Mouse (Mus musculus) MEL (cell line): ENCODE measurements around the gene Taar1. TPM values are rescaled to one million over a fixed set of nuclear protein-coding genes. Genes with fewer than 3 reads are reported as not detected.

Source experiments
- DNase-seq: peaks from one replicate; pipeline ENCODE4 v3.0.0; 2011; ENCODE audit warnings: low read depth, low spot score
- H3K27ac ChIP-seq: 2 replicates; pipeline ENCODE4 v1.5.1; 2012; ENCODE audit warnings: low read depth, mild to moderate bottlenecking, control low read depth, low read length, moderate library complexity; ENCODE audit not compliant: control insufficient read depth
- H3K27me3 ChIP-seq, 2 experiments: fragments of 150-350 bp in 1 of 2; sonication (generic) in 1 of 2; 2 replicates each; pipeline ENCODE4 v1.6.1; 2012; ENCODE audit warnings: low read length in 2 of 2, mild to moderate bottlenecking in 2 of 2, improper control_type of control experiment in 1 of 2, moderate library complexity in 1 of 2; ENCODE audit not compliant: insufficient read depth in 2 of 2, control insufficient read depth in 1 of 2
- H3K36me3 ChIP-seq, 2 experiments: 2 replicates each; pipeline ENCODE4 v1.6.1; 2012 to 2014; ENCODE audit warnings: low read length in 2 of 2, improper control_type of control experiment in 1 of 2, inconsistent platforms in 1 of 2, mild to moderate bottlenecking in 1 of 2; ENCODE audit not compliant: insufficient read depth in 2 of 2, control insufficient read depth in 1 of 2
- H3K4me1 ChIP-seq, 2 experiments: fragments of 150-350 bp in 1 of 2; sonication (generic) in 1 of 2; 2 replicates each; pipeline ENCODE4 v1.6.1; 2012; ENCODE audit warnings: low read length in 2 of 2, improper control_type of control experiment in 1 of 2, mild to moderate bottlenecking in 1 of 2; ENCODE audit not compliant: insufficient read depth in 2 of 2, control insufficient read depth in 1 of 2
- H3K4me3 ChIP-seq, 2 experiments: fragments of 150-350 bp in 1 of 2; sonication (generic) in 1 of 2; 2 replicates each; pipeline ENCODE4 v1.5.1; 2012; ENCODE audit warnings: low read depth in 2 of 2, low read length in 2 of 2, mild to moderate bottlenecking in 2 of 2, moderate library complexity in 2 of 2, control low read depth in 1 of 2, improper control_type of control experiment in 1 of 2; ENCODE audit not compliant: control insufficient read depth in 1 of 2, insufficient read depth in 1 of 2
- H3K79me2 ChIP-seq: 2 replicates; pipeline ENCODE4 v1.6.1; 2012; ENCODE audit warnings: mild to moderate bottlenecking, low read length, moderate library complexity; ENCODE audit not compliant: control insufficient read depth, poor library complexity, insufficient read depth
- H3K9ac ChIP-seq: 2 replicates; pipeline ENCODE4 v1.6.1; 2012; ENCODE audit warnings: low read depth, mild to moderate bottlenecking, control low read depth, low read length, moderate library complexity; ENCODE audit not compliant: control insufficient read depth, poor library complexity, severe bottlenecking
- H3K9me3 ChIP-seq: fragments of 150-350 bp; sonication (generic); replicated peaks from 2 replicates; pipeline ENCODE4 v1.6.1; 2012; ENCODE audit warnings: mild to moderate bottlenecking, low read length, improper control_type of control experiment, moderate library complexity; ENCODE audit not compliant: insufficient read depth
- CHD1 ChIP-seq: IDR thresholded peaks from 2 replicates; pipeline ENCODE4 v1.6.1; 2012; ENCODE audit warnings: low read depth, mild to moderate bottlenecking, inconsistent platforms, low read length, improper control_type of control experiment
- E2F4 ChIP-seq: IDR thresholded peaks from 2 replicates; pipeline ENCODE4 v1.6.1; 2011; ENCODE audit warnings: low read depth, low read length, improper control_type of control experiment, borderline replicate concordance
- EP300 ChIP-seq, 2 experiments: IDR thresholded peaks; 2 replicates each; pipeline ENCODE4 v1.6.1; 2011; ENCODE audit warnings: improper control_type of control experiment in 2 of 2, low read length in 2 of 2, low read depth in 1 of 2, mild to moderate bottlenecking in 1 of 2
- GABPA ChIP-seq: IDR thresholded peaks from 2 replicates; pipeline ENCODE4 v1.6.1; 2012; ENCODE audit warnings: low read depth, mild to moderate bottlenecking, inconsistent platforms, low read length, improper control_type of control experiment, moderate library complexity
- HCFC1 ChIP-seq: IDR thresholded peaks from 2 replicates; pipeline ENCODE4 v1.6.1; 2012; ENCODE audit warnings: low read depth, mild to moderate bottlenecking, inconsistent platforms, low read length, improper control_type of control experiment, moderate library complexity
- JUND ChIP-seq: IDR thresholded peaks from 2 replicates; pipeline ENCODE4 v1.6.1; 2011; ENCODE audit warnings: low read depth, mild to moderate bottlenecking, improper control_type of control experiment, low read length
- KAT2A ChIP-seq: conservative IDR thresholded peaks from 2 replicates; pipeline ENCODE4 v1.6.1; 2012; ENCODE audit warnings: low read depth, low read length, improper control_type of control experiment, inconsistent platforms
- MAFK ChIP-seq: IDR thresholded peaks from 2 replicates; pipeline ENCODE4 v1.6.1; 2011; ENCODE audit warnings: low read depth, mild to moderate bottlenecking, low read length, improper control_type of control experiment, borderline replicate concordance
- MAX ChIP-seq: IDR thresholded peaks from 2 replicates; pipeline ENCODE4 v1.6.1; 2011; ENCODE audit warnings: low read length, improper control_type of control experiment
- MXI1 ChIP-seq: IDR thresholded peaks from 2 replicates; pipeline ENCODE4 v1.6.1; 2011; ENCODE audit warnings: mild to moderate bottlenecking, low read depth, low read length, improper control_type of control experiment
- MYB ChIP-seq: IDR thresholded peaks from 2 replicates; pipeline ENCODE4 v1.6.1; 2011; ENCODE audit warnings: mild to moderate bottlenecking, low read depth, low read length, improper control_type of control experiment
- NELFE ChIP-seq: IDR thresholded peaks from 2 replicates; pipeline ENCODE4 v1.6.1; 2011; ENCODE audit warnings: low read depth, low read length, improper control_type of control experiment
- POLR2AphosphoS5 ChIP-seq: IDR thresholded peaks from 2 replicates; pipeline ENCODE4 v1.6.1; 2012; ENCODE audit warnings: low read depth, borderline replicate concordance, mild to moderate bottlenecking, inconsistent platforms, low read length, moderate library complexity, mixed read lengths
- SIN3A ChIP-seq: IDR thresholded peaks from 2 replicates; pipeline ENCODE4 v1.6.1; 2012; ENCODE audit warnings: low read length, improper control_type of control experiment, inconsistent platforms
- SMC3 ChIP-seq: IDR thresholded peaks from 2 replicates; pipeline ENCODE4 v1.6.1; 2011; ENCODE audit warnings: low read depth, low read length, improper control_type of control experiment
- TAL1 ChIP-seq: IDR thresholded peaks from 2 replicates; pipeline ENCODE4 v1.6.1; 2012; ENCODE audit warnings: mild to moderate bottlenecking, inconsistent platforms, low read length, moderate library complexity, mixed read lengths
- TBP ChIP-seq: IDR thresholded peaks from 2 replicates; pipeline ENCODE4 v1.8.0; 2011; ENCODE audit warnings: low read depth, low read length, improper control_type of control experiment
- UBTF ChIP-seq: IDR thresholded peaks from 2 replicates; pipeline ENCODE4 v1.6.1; 2012; ENCODE audit warnings: low read depth, mild to moderate bottlenecking, inconsistent platforms, low read length, improper control_type of control experiment, moderate library complexity, borderline replicate concordance; ENCODE audit not compliant: insufficient read depth
- USF1 ChIP-seq: IDR thresholded peaks from 2 replicates; pipeline ENCODE4 v1.6.1; 2014; ENCODE audit warnings: low read depth, mild to moderate bottlenecking, inconsistent platforms, low read length, improper control_type of control experiment, moderate library complexity
- USF2 ChIP-seq, 2 experiments: IDR thresholded peaks; 2 replicates each; pipeline ENCODE4 v1.6.1; 2011 to 2012; ENCODE audit warnings: improper control_type of control experiment in 2 of 2, low read length in 2 of 2, borderline replicate concordance in 1 of 2, inconsistent platforms in 1 of 2, low read depth in 1 of 2, mild to moderate bottlenecking in 1 of 2; ENCODE audit not compliant: insufficient read depth in 1 of 2
- ZMIZ1 ChIP-seq: IDR thresholded peaks from 2 replicates; pipeline ENCODE4 v1.6.1; 2012; ENCODE audit warnings: low read depth, mild to moderate bottlenecking, inconsistent platforms, low read length, improper control_type of control experiment, moderate library complexity
- polyA plus RNA-seq, 2 experiments: library from polyadenylated mRNA; stranded (reverse) in 1 of 2; unstranded in 1 of 2; fragments of >175 nt in 1 of 2; fragments of >200 nt in 1 of 2; gene quantifications; 2 replicates each; pipeline versions ENCODE4 v1.2.1 to v1.2.4; 2012; ENCODE audit warnings: low replicate concordance in 2 of 2, low read depth in 1 of 2; ENCODE audit not compliant: insufficient read length in 2 of 2, insufficient read depth in 1 of 2, missing spikeins in 1 of 2
- total RNA-seq: library from RNA; depleted of rRNA; stranded (reverse); fragments of 300-350 nt; gene quantifications from 2 replicates; pipeline ENCODE4 v1.2.3, GENCODE M21; 2012

Gene Taar1
- total and polyA plus RNA-seq, 3 experiments = not detected

DNA sequence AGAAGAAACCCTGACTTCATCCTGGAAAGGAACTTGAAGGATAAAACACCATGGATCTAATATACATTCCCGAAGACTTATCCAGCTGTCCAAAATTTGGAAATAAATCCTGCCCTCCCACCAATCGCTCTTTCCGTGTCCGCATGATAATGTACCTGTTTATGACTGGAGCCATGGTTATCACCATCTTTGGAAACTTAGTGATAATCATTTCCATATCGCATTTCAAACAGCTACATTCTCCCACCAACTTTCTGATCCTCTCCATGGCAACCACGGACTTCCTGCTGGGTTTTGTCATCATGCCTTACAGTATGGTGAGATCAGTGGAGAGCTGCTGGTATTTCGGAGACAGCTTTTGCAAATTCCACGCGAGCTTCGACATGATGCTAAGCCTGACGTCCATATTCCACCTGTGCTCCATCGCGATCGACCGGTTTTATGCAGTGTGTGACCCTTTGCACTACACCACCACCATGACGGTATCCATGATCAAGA, 29.4 kb downstream of the Taar1 start, which contains the start of gene Taar3:
Gene Taar3 (plus strand): TSS at position 51 of the 498 bp plus-strand sequence.
- H3K9ac ChIP-seq = no peak within 1 kb of the TSS
- no peaks in the 10 kb centered on the region for H3K9me3 ChIP-seq
- TF ChIP-seq MAX (no peak), KAT2A (no peak), GABPA (no peak), TAL1 (no peak), USF2 (IDR thresholded peaks at IDR 0.05; ENCODE audit: borderline replicate concordance in 1 of 2, insufficient read depth in 1 of 2, low read depth in 1 of 2, low read length in 2 of 2) (no peak), ZMIZ1 (no peak), JUND (no peak), MYB (no peak), MXI1 (no peak), EP300 (IDR thresholded peaks at IDR 0.05; ENCODE audit: low read depth in 1 of 2, low read length in 2 of 2) (no peak), HCFC1 (no peak)
- TF ChIP-seq, all 39 proteins: peak for 0
- Histone ChIP-seq H3K27me3 (peaks cover 1 to 3% of the 10 kb centered on the region in 2 experiments; a peak in 2 of 4 replicates), H3K4me1 (no peaks in the 10 kb centered on the region), H3K36me3 (no peaks in the 10 kb centered on the region), H3K79me2 (no peaks in the 10 kb centered on the region), H3K27ac (no peak within 1 kb of the TSS), H3K4me3 (no peak within 1 kb of the TSS)
- no peak for DNase-seq

DNA sequence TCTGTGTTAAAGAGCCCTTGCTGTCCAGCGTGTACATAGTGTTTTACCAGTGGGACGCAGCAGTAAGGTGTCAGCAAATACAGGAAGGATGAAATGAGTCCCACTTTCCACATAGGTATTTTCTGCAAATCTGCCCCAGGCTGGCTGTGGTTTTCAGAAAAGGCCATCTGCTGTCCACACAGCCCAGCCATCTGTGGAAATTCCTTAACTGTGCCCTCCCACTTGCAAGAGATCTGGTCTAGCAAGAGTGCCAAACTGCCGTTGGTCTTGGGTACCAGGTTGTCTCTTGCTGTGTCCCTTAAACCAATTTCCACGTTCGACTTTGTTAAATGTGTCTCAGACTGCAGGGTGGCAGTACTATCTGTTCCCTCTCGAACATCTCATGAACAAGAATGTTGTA, 31.6 kb downstream of the Taar1 start:
- no peak overlapping the region for H3K4me3 ChIP-seq
- H3K9ac ChIP-seq = no peak overlapping the region
- no peaks in the 10 kb centered on the region for H3K79me2 ChIP-seq
- no peak overlapping the region for H3K27ac ChIP-seq
- H3K27me3 ChIP-seq = peaks cover 1 to 3% of the 10 kb centered on the region in 2 experiments; a peak in 2 of 4 replicates
- H3K4me1 ChIP-seq = no peaks in the 10 kb centered on the region
- TF ChIP-seq SMC3 (no peak), USF1 (no peak), MXI1 (no peak), SIN3A (no peak), UBTF (no peak), NELFE (no peak), MAFK (no peak), CHD1 (no peak), TBP (no peak), POLR2AphosphoS5 (no peak), E2F4 (no peak)
- H3K9me3 ChIP-seq = no peaks in the 10 kb centered on the region
- H3K36me3 ChIP-seq = no peaks in the 10 kb centered on the region
- DNase-seq = no peak
